Mouse (Mus musculus) adrenal gland, adult 8-10 months (tissue): ENCODE data around the gene Gsc. TPM values are rescaled to one million over a fixed set of nuclear protein-coding genes. Genes with fewer than 3 reads are reported as not detected.
"Not testable (repeated sequence)": the region's sequence is repeated elsewhere in the genome, so short reads cannot be mapped to it uniquely, and the experiment has no call there.

ENCODE experiments used
- DNase-seq: peaks from one replicate; pipeline ENCODE4 v3.0.0; 2022
- total RNA-seq, 4 experiments: library from RNA; stranded (reverse); gene quantifications; 2 replicates each; pipeline ENCODE4 v1.2.4; 2022

Gene Gsc
- total RNA-seq, 4 experiments from 2014 or later, result 0.21 TPM; not detected in 3

GRCm38 (mm10) chr12:104453002-104453401 is 20.1 kb downstream of the Gsc start:
- no peak for DNase-seq

GRCm38 (mm10) chr12:104450257-104450656 is 22.9 kb downstream of the Gsc start:
- DNase-seq, result no peak

- no peak for DNase-seq
Measured at GRCm38 (mm10) chr12:104448099-104448498, 25.0 kb downstream of the Gsc start.

- not testable (repeated sequence) for DNase-seq
Measured at GRCm38 (mm10) chr12:104447056-104447455, 26.1 kb downstream of the Gsc start.

- DNase-seq, result no peak
Measured at GRCm38 (mm10) chr12:104443716-104444115, 29.4 kb downstream of the Gsc start.

- DNase-seq, result peak; percentile 55
Measured at GRCm38 (mm10) chr12:104440087-104440760, 32.9 kb downstream of the Gsc start.

GRCm38 (mm10) chr12:104433951-104434735 is 39.0 kb downstream of the Gsc start:
- peak; percentile 38 for DNase-seq

- no peak for DNase-seq
Measured at GRCm38 (mm10) chr12:104433214-104433613, 39.9 kb downstream of the Gsc start.

- DNase-seq, result no peak
Measured at GRCm38 (mm10) chr12:104431359-104431758, 41.8 kb downstream of the Gsc start.

GRCm38 (mm10) chr12:104426915-104427314 is 46.2 kb downstream of the Gsc start:
- no peak for DNase-seq

GRCm38 (mm10) chr12:104425591-104425990 is 47.5 kb downstream of the Gsc start:
- DNase-seq, result no peak

GRCm38 (mm10) chr12:104422615-104423392 is 50.3 kb downstream of the Gsc start:
- DNase-seq, result peak; percentile 19

Other genes starting within 250 kb of the Gsc start
- gene Serpina3g, start 237.1 kb downstream of the Gsc start, total RNA-seq, result 1 to 10 TPM; 3.0 to 9.9 (median 3.8) TPM
- under 1 TPM in 2 of 4 experiments, not detected in 2; 0.24 to 0.31 TPM for gene Serpina3i, start 210.2 kb downstream of the Gsc start, total RNA-seq
- gene Serpina3j, start 158.8 kb downstream of the Gsc start, total RNA-seq, result under 1 TPM in 1 of 4 experiments, not detected in 3; 0.42 TPM
- gene Serpina3k, start 134.8 kb downstream of the Gsc start, total RNA-seq, result 1 to 10 TPM in 3 of 4 experiments, under 1 TPM in 1; 0.49 to 6.3 (median 3.1) TPM
- 1 to 10 TPM in 3 of 4 experiments, under 1 TPM in 1; 0.74 to 2.5 (median 1.1) TPM for gene Serpina3m, start 134.8 kb downstream of the Gsc start, total RNA-seq
- gene Serpina3n, start 66.6 kb downstream of the Gsc start, total RNA-seq, result 10 to 100 TPM in 2 of 4 experiments, 1 to 10 TPM in 2; 6.0 to 42.3 (median 14.6) TPM